Mouse (Mus musculus): ENCODE data around the gene Prickle2.

GRCm38 (mm10) chr6:92630991-92631390 is 75.0 kb downstream of the Prickle2 start:
- TF ChIP-seq CTCF (IDR thresholded peaks at IDR 0.05; ENCODE audit: extremely low read depth, insufficient read depth, insufficient read length, insufficient replicate concordance) (no peak), POLR2A (IDR thresholded peaks at IDR 0.05; ENCODE audit: low read depth, low read length) (no peak)

Measured in spleen, adult 2 months (tissue).